Mouse (Mus musculus) midbrain, embryonic 15.5 days (tissue): Measurements from ENCODE around the gene Itga3. TPM values are rescaled to one million over a fixed set of nuclear protein-coding genes. Genes with fewer than 3 reads are reported as not detected.

Experiments used
- ATAC-seq: fragments of 200-750 bp; cut with Nextera tagmentation; replicated peaks from 2 replicates; pipeline ENCODE4 v1.8.0; 2017; ENCODE audit warnings: moderate TSS enrichment
- H3K27ac ChIP-seq: fragments of 300-500 bp; sonication (generic); 2 replicates; pipeline ENCODE4 v1.5.1; 2015; ENCODE audit warnings: mild to moderate bottlenecking, inconsistent platforms
- H3K27me3 ChIP-seq: fragments of 300-500 bp; sonication (generic); replicated peaks from 2 replicates; pipeline ENCODE4 v1.6.1; 2015; ENCODE audit warnings: inconsistent platforms
- H3K36me3 ChIP-seq: fragments of 300-500 bp; sonication (generic); replicated peaks from 2 replicates; pipeline ENCODE4 v1.6.1; 2015; ENCODE audit warnings: inconsistent platforms
- H3K4me1 ChIP-seq: fragments of 300-500 bp; sonication (generic); 2 replicates; pipeline ENCODE4 v1.6.1; 2015; ENCODE audit warnings: inconsistent platforms
- H3K4me2 ChIP-seq: fragments of 300-500 bp; sonication (generic); 2 replicates; pipeline ENCODE4 v1.6.1; 2015; ENCODE audit warnings: inconsistent platforms, mild to moderate bottlenecking, moderate library complexity
- H3K4me3 ChIP-seq: fragments of 300-500 bp; sonication (generic); 2 replicates; pipeline ENCODE4 v1.5.1; 2015; ENCODE audit warnings: mild to moderate bottlenecking, inconsistent platforms
- H3K9ac ChIP-seq: fragments of 300-500 bp; sonication (generic); 2 replicates; pipeline ENCODE4 v1.6.1; 2015; ENCODE audit warnings: mild to moderate bottlenecking, inconsistent platforms
- H3K9me3 ChIP-seq: fragments of 300-500 bp; sonication (generic); 2 replicates; pipeline ENCODE4 v1.6.1; 2016; ENCODE audit warnings: inconsistent platforms
- WGBS: fragments of 180-500 bp; shearing (Covaris S2); methylation state at CpG from one replicate; pipeline ENCODE4 v1.1.7; 2015; ENCODE audit warnings: mixed read lengths; 5-methylcytosine and 5-hydroxymethylcytosine counted together
- polyA plus RNA-seq: library from polyadenylated mRNA; unstranded; fragments of >200 nt; fragmentation: Nextera tagmentation; extraction: Ambion mirVana; gene quantifications from 2 replicates; pipeline ENCODE4 v1.2.1, GENCODE M21; 2015

Itga3 gene
- polyA plus RNA-seq, 1 experiment from 2014 or later: 17.2 TPM

DNA sequence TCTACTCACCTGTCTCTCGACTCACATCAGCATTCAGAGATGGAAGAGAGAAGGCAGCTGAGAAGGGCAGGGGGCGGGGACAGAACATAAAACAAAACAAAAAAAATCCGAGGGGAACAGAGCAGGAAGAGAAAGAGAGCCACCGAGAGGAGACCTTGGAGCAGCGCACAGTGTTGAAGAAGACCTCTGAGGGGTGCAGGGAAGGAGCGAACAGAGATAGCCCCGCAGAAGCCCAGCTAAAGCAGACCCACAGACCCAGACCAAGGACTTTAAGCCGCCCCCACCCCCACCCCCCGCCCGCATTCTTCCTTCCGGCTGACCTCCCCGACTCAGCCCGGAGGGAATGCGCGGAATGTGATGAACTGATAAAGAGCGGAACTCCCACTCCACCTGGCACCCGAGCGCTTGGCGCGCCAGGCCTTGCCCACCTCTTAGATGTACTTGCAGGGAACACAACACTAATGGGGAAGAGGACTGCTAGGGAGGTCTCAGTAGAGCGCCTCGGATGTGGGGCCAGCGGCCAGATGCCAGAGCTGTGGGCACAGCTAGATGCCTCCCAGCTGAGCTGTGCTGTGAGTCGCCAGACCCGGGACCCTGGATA lies 28.8 kb upstream of the Itga3 start:
- Histone ChIP-seq H3K4me1 (peaks cover 18% of the 10 kb centered on the region), H3K9ac (no peak overlapping the region), H3K4me2 (peak overlapping the region; percentile 35), H3K27me3 (no peaks in the 10 kb centered on the region), H3K4me3 (no peak overlapping the region), H3K9me3 (no peaks in the 10 kb centered on the region), H3K36me3 (no peaks in the 10 kb centered on the region), H3K27ac (no peak overlapping the region)
- 7% methylated on average over 25 of the region's 25 CpGs for WGBS
- no peak for ATAC-seq

DNA sequence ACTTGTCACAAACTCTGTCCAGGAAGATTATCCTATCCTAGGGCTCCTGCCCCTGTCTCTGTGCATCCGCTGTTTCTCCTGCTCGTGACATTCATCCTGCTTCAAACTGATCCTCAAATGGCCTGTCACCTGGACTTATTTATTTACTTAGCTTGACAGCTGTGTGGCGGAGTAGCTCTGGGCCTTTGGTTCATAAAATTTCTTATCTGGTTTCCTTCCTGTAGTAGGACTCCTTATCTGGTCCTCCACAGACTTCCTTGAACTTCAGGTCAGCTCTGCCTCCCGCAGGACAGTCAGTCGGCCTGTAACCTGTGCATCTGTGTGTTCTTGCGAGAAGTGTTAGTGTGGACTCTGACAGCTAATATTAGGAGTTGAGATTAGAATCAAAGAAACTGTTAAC lies 27.7 kb upstream of the Itga3 start:
- no peak overlapping the region for H3K9ac ChIP-seq
- H3K9me3 ChIP-seq: no peaks in the 10 kb centered on the region
- H3K4me1 ChIP-seq: peaks cover 18% of the 10 kb centered on the region
- no peak overlapping the region for H3K4me3 ChIP-seq
- no peak overlapping the region for H3K27ac ChIP-seq
- H3K27me3 ChIP-seq: no peaks in the 10 kb centered on the region
- H3K4me2 ChIP-seq: no peak overlapping the region
- WGBS: 74% methylated on average over 6 of the region's 6 CpGs
- H3K36me3 ChIP-seq: no peaks in the 10 kb centered on the region
- no peak for ATAC-seq

DNA sequence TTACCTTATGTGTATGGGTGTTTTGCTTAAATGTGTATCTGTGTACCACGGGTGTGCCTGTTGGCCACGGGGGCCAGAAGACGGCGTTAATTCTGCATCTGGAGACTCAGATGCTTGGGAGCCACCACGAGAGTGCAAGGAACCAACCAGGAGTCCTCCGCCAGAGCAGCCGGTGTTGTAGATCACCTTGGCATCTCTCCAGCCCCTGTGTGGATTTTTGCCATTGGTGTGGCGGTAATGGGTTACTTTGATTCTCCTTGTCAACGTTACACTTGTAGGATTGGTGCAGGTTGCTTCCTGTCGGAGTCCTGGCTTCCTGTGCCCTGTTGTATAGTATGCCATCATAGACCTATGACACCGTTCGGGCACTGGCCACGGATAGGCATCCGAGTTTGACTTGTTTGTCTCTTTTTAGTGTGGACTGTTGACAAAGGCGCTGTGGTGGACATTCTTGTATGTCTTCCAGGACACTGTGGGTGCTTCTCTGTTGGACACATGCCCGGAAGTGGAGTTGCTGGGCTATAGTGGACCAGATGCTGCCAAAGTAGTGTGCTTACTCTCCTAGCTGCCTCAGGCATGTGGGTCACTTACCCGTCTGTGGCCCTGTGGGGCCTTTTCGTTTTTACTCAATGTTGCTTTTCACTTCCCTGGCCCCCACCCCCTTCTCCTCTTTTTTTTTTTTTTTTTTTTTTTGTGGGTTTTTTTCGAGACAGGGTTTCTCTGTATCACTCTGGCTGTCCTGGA lies 25.7 kb upstream of the Itga3 start:
- Histone ChIP-seq H3K9ac (no peak overlapping the region), H3K4me2 (no peak overlapping the region), H3K36me3 (no peaks in the 10 kb centered on the region), H3K4me1 (peaks cover 18% of the 10 kb centered on the region), H3K9me3 (no peaks in the 10 kb centered on the region), H3K27ac (no peak overlapping the region), H3K4me3 (no peak overlapping the region), H3K27me3 (no peaks in the 10 kb centered on the region)
- WGBS: 88% methylated on average over 19 of the region's 19 CpGs
- no peak for ATAC-seq

DNA sequence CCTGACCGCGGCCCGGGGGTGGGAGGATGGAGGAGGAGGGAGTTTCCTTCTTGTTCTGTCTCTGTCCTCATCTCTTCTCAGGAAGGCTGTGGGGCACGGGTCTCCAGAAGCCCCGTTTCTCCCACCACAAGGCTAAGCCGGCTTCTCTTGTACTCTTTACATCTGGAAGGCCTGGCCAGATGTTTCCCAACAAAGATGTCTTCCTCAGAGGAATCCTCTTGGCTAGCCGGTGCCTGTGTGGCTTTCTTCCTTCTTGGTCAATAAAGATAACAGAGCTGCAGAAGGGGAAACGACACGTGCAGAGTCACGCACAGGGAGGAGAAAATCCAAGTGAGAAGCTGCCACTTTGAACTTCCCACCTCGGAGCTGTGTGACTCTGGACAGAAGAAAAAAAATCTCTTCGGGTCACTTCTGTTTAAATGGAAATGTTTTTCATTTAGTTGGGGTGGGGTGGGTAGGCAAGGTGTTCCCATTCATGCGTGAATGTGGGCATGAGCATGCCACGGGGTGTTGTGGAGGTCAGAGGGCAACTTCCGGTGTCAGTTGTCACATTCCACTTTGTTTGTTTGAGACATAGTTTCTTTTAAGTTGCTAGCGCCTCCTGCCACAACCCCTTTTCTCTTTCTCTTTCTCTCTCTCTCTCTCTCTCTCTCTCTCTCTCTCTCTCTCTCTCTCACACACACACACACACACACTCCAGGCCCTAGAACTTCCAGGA lies 24.6 kb upstream of the Itga3 start:
- Histone ChIP-seq H3K27me3 (no peaks in the 10 kb centered on the region), H3K4me3 (no peak overlapping the region), H3K27ac (no peak overlapping the region), H3K9ac (no peak overlapping the region), H3K4me1 (peaks cover 12% of the 10 kb centered on the region), H3K9me3 (no peaks in the 10 kb centered on the region), H3K36me3 (no peaks in the 10 kb centered on the region), H3K4me2 (no peak overlapping the region)
- ATAC-seq: no peak
- 23% methylated on average over 16 of the region's 16 CpGs for WGBS

DNA sequence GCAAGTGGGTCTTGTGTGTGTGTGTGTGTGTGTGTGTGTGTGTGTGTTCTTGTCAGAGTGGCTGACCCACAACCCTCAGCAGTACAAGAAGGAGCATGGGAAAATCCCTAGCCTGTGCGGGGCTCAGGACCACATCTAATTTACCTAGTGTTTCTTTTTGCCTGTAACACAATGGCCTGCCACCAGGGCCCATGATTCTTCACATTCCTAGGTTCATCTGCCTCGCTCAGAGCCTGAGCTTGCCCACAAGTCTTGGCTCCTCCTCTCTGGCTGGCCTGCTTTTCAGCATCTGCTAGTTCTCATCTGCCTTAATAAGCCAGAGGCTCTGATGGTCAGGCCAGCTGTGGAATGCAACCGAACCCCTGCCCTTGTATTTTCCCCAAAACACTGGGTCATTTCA lies 23.8 kb upstream of the Itga3 start:
- WGBS: 36% methylated on average over 3 of the region's 3 CpGs
- H3K9ac ChIP-seq: no peak overlapping the region
- H3K36me3 ChIP-seq: no peaks in the 10 kb centered on the region
- no peak overlapping the region for H3K4me3 ChIP-seq
- no peak overlapping the region for H3K4me2 ChIP-seq
- H3K27me3 ChIP-seq: no peaks in the 10 kb centered on the region
- no peak overlapping the region for H3K27ac ChIP-seq
- H3K4me1 ChIP-seq: peaks cover 6% of the 10 kb centered on the region
- ATAC-seq: no peak
- no peaks in the 10 kb centered on the region for H3K9me3 ChIP-seq

DNA sequence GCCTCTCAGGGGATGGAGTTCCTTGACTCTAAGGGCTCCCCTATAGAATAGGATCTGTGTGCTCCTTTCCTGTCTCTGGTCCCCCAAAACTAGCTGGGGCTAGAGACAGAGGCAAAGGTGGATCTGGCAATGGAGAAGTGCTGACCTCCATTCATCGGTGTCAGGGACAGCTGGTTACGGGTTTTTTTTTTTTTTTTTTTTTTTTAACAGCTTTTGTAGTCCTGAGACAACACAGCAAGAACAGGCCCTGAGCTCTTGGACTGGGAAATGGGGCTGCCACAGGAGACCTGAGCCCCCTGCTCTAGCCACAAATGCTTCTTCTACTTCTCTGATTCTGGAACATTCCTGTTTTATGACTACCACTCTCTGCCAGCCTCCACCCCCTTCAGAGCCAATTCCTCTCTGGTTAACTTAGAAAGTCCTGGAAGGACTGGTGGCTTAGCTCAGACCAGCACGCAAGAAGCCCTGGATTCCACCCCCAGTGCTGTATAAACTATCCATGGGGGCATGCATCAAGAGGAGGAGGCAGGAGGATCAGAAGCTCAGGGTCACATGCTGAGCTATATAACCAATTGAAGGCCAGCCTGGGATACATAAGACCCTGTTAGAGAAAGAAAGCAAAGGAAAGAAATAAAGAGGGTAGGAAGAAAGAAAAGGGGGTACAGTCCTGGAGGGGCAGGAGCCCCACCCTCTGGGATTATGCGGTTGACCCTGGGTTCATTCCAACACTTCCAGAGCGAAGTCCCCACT lies 21.9 kb upstream of the Itga3 start:
- WGBS: 80% methylated on average over 5 of the region's 5 CpGs
- H3K4me1 ChIP-seq: 0 out of 2 replicates have a peak, but pooled peaks cover 2% of the 10 kb centered on the region
- no peak overlapping the region for H3K27ac ChIP-seq
- no peak overlapping the region for H3K4me2 ChIP-seq
- ATAC-seq: no peak
- H3K4me3 ChIP-seq: no peak overlapping the region
- no peaks in the 10 kb centered on the region for H3K9me3 ChIP-seq
- H3K36me3 ChIP-seq: no peaks in the 10 kb centered on the region
- no peak overlapping the region for H3K9ac ChIP-seq
- no peaks in the 10 kb centered on the region for H3K27me3 ChIP-seq

DNA sequence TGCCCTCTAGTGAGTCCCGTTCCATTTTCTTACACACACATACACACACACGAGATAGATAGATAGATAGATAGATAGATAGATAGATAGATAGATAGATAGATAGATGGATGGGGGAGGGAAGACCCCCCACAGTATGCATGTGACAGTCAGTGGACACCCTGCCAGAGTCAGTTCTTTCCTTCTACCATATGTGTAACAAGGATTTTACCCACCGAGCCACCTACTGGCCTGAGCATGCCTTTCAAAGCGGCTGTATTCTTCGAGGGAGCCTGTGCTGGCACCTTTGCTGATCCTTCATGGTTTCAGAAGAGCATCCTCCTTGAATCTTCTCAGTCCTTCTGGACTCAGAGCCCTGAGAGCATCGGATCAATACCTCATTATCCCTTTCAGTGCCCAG lies 21.3 kb upstream of the Itga3 start:
- H3K36me3 ChIP-seq: no peaks in the 10 kb centered on the region
- no peak overlapping the region for H3K4me2 ChIP-seq
- no peak overlapping the region for H3K9ac ChIP-seq
- no peaks in the 10 kb centered on the region for H3K9me3 ChIP-seq
- H3K4me1 ChIP-seq: 0 out of 2 replicates have a peak, but pooled peaks cover 2% of the 10 kb centered on the region
- no peak for ATAC-seq
- WGBS: 64% methylated on average over 6 of the region's 6 CpGs
- no peak overlapping the region for H3K27ac ChIP-seq
- no peak overlapping the region for H3K4me3 ChIP-seq
- no peaks in the 10 kb centered on the region; the same call in 1 of the 2 replicates for H3K27me3 ChIP-seq

DNA sequence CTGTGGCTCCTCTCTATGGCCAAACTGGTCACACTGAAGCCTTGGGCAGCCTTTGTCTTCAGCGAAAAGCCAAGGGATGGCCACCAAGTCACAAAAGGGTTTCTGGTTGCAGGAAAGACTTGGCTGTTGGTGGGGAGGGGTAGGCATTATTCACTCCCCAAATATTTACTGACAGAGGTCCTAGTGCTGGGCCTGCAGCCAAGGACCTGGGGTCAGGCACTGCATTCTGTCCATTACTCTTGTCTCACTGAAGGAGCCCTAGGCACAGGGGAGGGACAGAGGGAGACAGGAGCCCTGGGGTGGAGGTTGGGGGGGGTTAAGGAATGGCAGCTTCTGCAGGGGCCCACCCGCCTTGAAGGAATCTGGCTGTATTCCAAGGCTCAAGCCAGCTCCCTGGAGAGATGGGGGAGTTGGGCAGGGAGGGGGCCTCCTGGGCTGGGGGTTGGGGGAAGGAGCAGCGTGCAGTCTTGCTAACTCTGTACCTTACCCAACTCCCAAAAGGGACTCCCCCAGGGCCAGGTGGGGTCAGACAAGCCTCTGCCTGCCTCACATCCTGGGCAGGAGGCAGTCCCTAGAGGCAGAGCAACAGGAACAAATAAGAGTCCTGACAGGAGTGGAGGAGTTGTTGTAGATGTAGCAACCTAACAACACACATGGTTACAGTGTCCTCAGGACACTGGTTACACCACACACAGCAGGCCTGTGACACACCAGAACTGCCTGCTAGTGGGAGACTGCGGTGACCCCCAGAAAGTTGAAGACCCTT lies 20.2 kb upstream of the Itga3 start:
- 41% methylated on average over 4 of the region's 4 CpGs for WGBS
- H3K9ac ChIP-seq: no peak overlapping the region

DNA sequence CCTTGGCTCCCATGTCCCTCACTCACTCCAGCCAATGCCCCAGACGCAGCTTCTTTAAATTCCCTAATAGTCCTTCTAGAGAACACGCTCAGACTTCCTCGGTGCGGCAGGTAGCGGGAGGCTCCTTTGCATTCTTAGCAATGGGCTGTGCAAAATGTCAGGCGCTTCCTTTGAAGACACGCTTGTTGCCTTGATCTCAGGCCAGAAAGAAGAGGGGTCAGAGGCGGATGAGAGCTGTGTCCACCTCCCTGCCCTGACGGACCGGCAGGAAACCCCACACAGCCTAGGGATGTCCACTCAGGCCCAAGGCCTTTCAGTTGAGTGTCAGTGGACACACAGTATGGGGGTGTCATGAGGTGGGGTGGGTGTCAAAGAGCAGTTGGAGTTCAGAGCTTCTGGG lies 19.0 kb upstream of the Itga3 start:
- H3K9ac ChIP-seq: no peak overlapping the region
- H3K27ac ChIP-seq: no peak overlapping the region
- no peaks in the 10 kb centered on the region for H3K9me3 ChIP-seq
- 75% methylated on average over 10 of the region's 10 CpGs for WGBS
- no peaks in the 10 kb centered on the region for H3K36me3 ChIP-seq
- H3K4me2 ChIP-seq: no peak overlapping the region
- no peaks in the 10 kb centered on the region; the same call in 1 of the 2 replicates for H3K27me3 ChIP-seq
- ATAC-seq: no peak
- H3K4me3 ChIP-seq: no peak overlapping the region
- H3K4me1 ChIP-seq: 0 out of 2 replicates have a peak, but pooled peaks cover 2% of the 10 kb centered on the region

More for the DNA sequence above, 20.2 kb upstream of the Itga3 start:
- Histone ChIP-seq H3K4me1 (0 out of 2 replicates have a peak, but pooled peaks cover 2% of the 10 kb centered on the region), H3K27ac (no peak overlapping the region), H3K36me3 (no peaks in the 10 kb centered on the region), H3K27me3 (no peaks in the 10 kb centered on the region; the same call in 1 of the 2 replicates), H3K9me3 (no peaks in the 10 kb centered on the region), H3K4me3 (no peak overlapping the region), H3K4me2 (no peak overlapping the region)
- ATAC-seq: no peak

DNA sequence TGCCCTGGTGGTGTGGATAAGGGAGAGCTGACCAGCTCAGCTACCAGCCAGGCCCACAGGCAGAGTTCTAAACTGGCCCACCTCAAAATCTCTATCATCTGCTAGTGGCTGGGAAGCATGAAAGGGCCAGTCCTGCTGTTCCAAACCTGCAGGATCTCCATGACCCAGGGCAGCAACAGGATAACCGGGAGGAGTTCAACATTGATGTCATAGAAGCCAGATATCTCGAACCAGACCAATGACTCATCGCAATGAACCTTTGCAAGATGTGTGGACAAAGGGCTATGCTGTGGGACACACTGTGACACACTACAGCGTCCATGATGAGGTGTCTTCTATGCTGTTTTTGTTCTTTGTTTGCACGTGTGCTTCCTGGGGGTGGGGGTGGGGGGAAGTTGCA lies 16.5 kb upstream of the Itga3 start:
- H3K27me3 ChIP-seq: no peaks in the 10 kb centered on the region; the same call in 1 of the 2 replicates
- H3K4me2 ChIP-seq: no peak overlapping the region
- no peak overlapping the region for H3K4me3 ChIP-seq
- H3K36me3 ChIP-seq: no peaks in the 10 kb centered on the region
- no peak overlapping the region for H3K27ac ChIP-seq
- no peak for ATAC-seq
- 0 out of 2 replicates have a peak, but pooled peaks cover 2% of the 10 kb centered on the region for H3K4me1 ChIP-seq
- no peak overlapping the region for H3K9ac ChIP-seq
- H3K9me3 ChIP-seq: no peaks in the 10 kb centered on the region
- 85% methylated on average over 5 of the region's 5 CpGs for WGBS

DNA sequence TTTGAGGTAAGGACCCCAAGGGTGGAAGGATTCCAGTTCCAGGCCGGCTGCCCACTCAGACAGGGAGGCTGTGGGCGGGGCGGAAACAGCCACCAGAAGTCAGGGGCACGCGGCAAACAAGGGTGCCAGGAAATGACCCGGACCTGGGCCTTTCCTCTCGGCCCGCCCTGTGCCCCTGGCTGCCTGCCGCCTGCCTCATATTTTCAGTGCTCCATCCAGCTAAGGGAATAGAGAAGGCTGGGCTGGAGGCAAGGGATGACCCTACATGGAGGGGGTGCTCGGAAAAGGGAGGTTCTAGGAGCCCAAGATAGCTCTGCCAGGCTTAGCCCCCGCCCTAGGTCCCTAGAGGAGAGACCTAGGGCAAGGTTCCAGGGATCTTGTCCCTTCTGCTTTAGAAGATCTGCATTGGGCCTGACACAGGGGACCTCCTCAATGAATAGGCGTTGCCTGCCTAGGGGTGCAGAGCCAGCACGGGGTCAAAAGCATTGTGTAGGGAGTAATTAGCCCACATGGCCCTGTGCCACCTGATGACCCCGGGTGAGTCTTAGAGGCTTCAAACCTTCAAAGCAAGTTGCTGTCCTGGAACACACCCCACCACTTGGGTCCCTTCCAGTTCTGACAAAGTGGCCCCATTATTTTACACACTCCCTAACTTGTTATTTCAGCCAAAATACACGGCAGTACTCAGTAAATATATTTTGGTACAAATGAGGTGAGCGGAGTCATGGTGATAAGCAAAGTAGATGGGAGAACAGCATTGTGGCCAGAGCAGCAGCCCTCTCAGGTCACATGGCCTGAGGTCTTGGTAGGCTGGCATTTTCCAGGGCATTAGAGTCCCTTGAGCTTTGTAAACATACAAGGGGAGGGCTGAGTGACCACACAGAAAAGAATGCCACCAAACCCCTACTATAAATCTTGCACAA lies 12.5 kb upstream of the Itga3 start:
- Histone ChIP-seq H3K4me3 (no peak overlapping the region), H3K27ac (no peak overlapping the region), H3K9ac (no peak overlapping the region), H3K4me2 (no peak overlapping the region), H3K4me1 (0 out of 2 replicates have a peak, but pooled peaks cover 2% of the 10 kb centered on the region), H3K36me3 (no peaks in the 10 kb centered on the region), H3K9me3 (no peaks in the 10 kb centered on the region), H3K27me3 (no peaks in the 10 kb centered on the region; the same call in 1 of the 2 replicates)
- 77% methylated on average over 16 of the region's 16 CpGs for WGBS
- no peak for ATAC-seq
